Mouse (Mus musculus): ENCODE measurements around the gene Neurl1b. TPM values are rescaled to one million over a fixed set of nuclear protein-coding genes. Genes with fewer than 3 reads are reported as not detected.

The Neurl1b gene
- polyA plus RNA-seq, 1 experiment from 2014 or later, result 6.0 TPM

- no peak overlapping the region for H3K4me3 ChIP-seq (ENCODE audit: low read depth, low read length)
- H3K36me3 ChIP-seq (ENCODE audit: control insufficient read depth, insufficient read depth, low read length), result no peaks in the 10 kb centered on the region
- no peaks in the 10 kb centered on the region for H3K9me3 ChIP-seq (ENCODE audit: control insufficient read depth, low read depth, low read length)
- H3K9ac ChIP-seq (replicated peaks; ENCODE audit: low read depth, low read length), result no peak overlapping the region
- WGBS, result 72% methylated on average over 3 of the region's 3 CpGs
- no peak overlapping the region for H3K4me2 ChIP-seq (replicated peaks; ENCODE audit: low read depth, low read length)
- 0 out of 2 replicates have a peak, but pooled peaks cover 3% of the 10 kb centered on the region for H3K4me1 ChIP-seq (ENCODE audit: control insufficient read depth, insufficient read depth, low read length)
- no peak for ATAC-seq (ENCODE audit: insufficient number of reproducible peaks, insufficient read depth, low FRiP score, low read depth)
- no peaks in the 10 kb centered on the region for H3K27me3 ChIP-seq (ENCODE audit: control insufficient read depth, insufficient read depth, low read length)
- no peak overlapping the region for H3K27ac ChIP-seq (ENCODE audit: low read length)
Observed at GRCm38 (mm10) chr17:26388106-26388505, 26.5 kb upstream of the Neurl1b start.

GRCm38 (mm10) chr17:26389241-26389640 is 25.4 kb upstream of the Neurl1b start:
- Histone ChIP-seq H3K9me3 (ENCODE audit: control insufficient read depth, low read depth, low read length) (no peaks in the 10 kb centered on the region), H3K4me1 (ENCODE audit: control insufficient read depth, insufficient read depth, low read length) (no peaks in the 10 kb centered on the region), H3K27ac (ENCODE audit: low read length) (no peak overlapping the region), H3K27me3 (ENCODE audit: control insufficient read depth, insufficient read depth, low read length) (no peaks in the 10 kb centered on the region), H3K36me3 (ENCODE audit: control insufficient read depth, insufficient read depth, low read length) (no peaks in the 10 kb centered on the region), H3K9ac (replicated peaks; ENCODE audit: low read depth, low read length) (no peak overlapping the region), H3K4me3 (ENCODE audit: low read depth, low read length) (no peak overlapping the region), H3K4me2 (replicated peaks; ENCODE audit: low read depth, low read length) (no peak overlapping the region)
- WGBS, result 82% methylated on average over 9 of the region's 9 CpGs
- no peak for ATAC-seq (ENCODE audit: insufficient number of reproducible peaks, insufficient read depth, low FRiP score, low read depth)

GRCm38 (mm10) chr17:26390666-26391065 is 24.0 kb upstream of the Neurl1b start:
- Histone ChIP-seq H3K4me3 (ENCODE audit: low read depth, low read length) (no peak overlapping the region), H3K4me2 (replicated peaks; ENCODE audit: low read depth, low read length) (no peak overlapping the region), H3K27me3 (ENCODE audit: control insufficient read depth, insufficient read depth, low read length) (no peaks in the 10 kb centered on the region), H3K4me1 (ENCODE audit: control insufficient read depth, insufficient read depth, low read length) (no peaks in the 10 kb centered on the region), H3K36me3 (ENCODE audit: control insufficient read depth, insufficient read depth, low read length) (no peaks in the 10 kb centered on the region), H3K9me3 (ENCODE audit: control insufficient read depth, low read depth, low read length) (no peaks in the 10 kb centered on the region), H3K27ac (ENCODE audit: low read length) (no peak overlapping the region), H3K9ac (replicated peaks; ENCODE audit: low read depth, low read length) (no peak overlapping the region)
- ATAC-seq (ENCODE audit: insufficient number of reproducible peaks, insufficient read depth, low FRiP score, low read depth), result no peak
- WGBS, result 60% methylated on average over 5 of the region's 5 CpGs

GRCm38 (mm10) chr17:26392355-26392754 is 22.3 kb upstream of the Neurl1b start:
- H3K4me3 ChIP-seq (ENCODE audit: low read depth, low read length), result no peak overlapping the region
- no peak overlapping the region for H3K4me2 ChIP-seq (replicated peaks; ENCODE audit: low read depth, low read length)
- H3K27me3 ChIP-seq (ENCODE audit: control insufficient read depth, insufficient read depth, low read length), result no peaks in the 10 kb centered on the region
- no peaks in the 10 kb centered on the region for H3K36me3 ChIP-seq (ENCODE audit: control insufficient read depth, insufficient read depth, low read length)
- H3K27ac ChIP-seq (ENCODE audit: low read length), result no peak overlapping the region
- no peaks in the 10 kb centered on the region for H3K4me1 ChIP-seq (ENCODE audit: control insufficient read depth, insufficient read depth, low read length)
- 78% methylated on average over 7 of the region's 7 CpGs for WGBS
- ATAC-seq (ENCODE audit: insufficient number of reproducible peaks, insufficient read depth, low FRiP score, low read depth), result no peak
- no peak overlapping the region for H3K9ac ChIP-seq (replicated peaks; ENCODE audit: low read depth, low read length)
- H3K9me3 ChIP-seq (ENCODE audit: control insufficient read depth, low read depth, low read length), result no peaks in the 10 kb centered on the region

GRCm38 (mm10) chr17:26396765-26397164 is 17.9 kb upstream of the Neurl1b start:
- no peaks in the 10 kb centered on the region for H3K4me1 ChIP-seq (ENCODE audit: control insufficient read depth, insufficient read depth, low read length)
- no peak for ATAC-seq (ENCODE audit: insufficient number of reproducible peaks, insufficient read depth, low FRiP score, low read depth)
- H3K36me3 ChIP-seq (ENCODE audit: control insufficient read depth, insufficient read depth, low read length), result no peaks in the 10 kb centered on the region
- no peaks in the 10 kb centered on the region for H3K9me3 ChIP-seq (ENCODE audit: control insufficient read depth, low read depth, low read length)
- H3K9ac ChIP-seq (replicated peaks; ENCODE audit: low read depth, low read length), result no peak overlapping the region
- no peaks in the 10 kb centered on the region for H3K27me3 ChIP-seq (ENCODE audit: control insufficient read depth, insufficient read depth, low read length)
- WGBS, result 38% methylated on average over 3 of the region's 3 CpGs
- peak overlapping the region; percentile 56; the same call in 1 of the 2 replicates for H3K27ac ChIP-seq (ENCODE audit: low read length)
- H3K4me2 ChIP-seq (replicated peaks; ENCODE audit: low read depth, low read length), result no peak overlapping the region
- H3K4me3 ChIP-seq (ENCODE audit: low read depth, low read length), result no peak overlapping the region

- Histone ChIP-seq H3K4me3 (ENCODE audit: low read depth, low read length) (no peak overlapping the region), H3K9me3 (ENCODE audit: control insufficient read depth, low read depth, low read length) (no peaks in the 10 kb centered on the region), H3K27me3 (ENCODE audit: control insufficient read depth, insufficient read depth, low read length) (no peaks in the 10 kb centered on the region), H3K27ac (ENCODE audit: low read length) (no peak overlapping the region; the same call in 1 of the 2 replicates), H3K4me1 (ENCODE audit: control insufficient read depth, insufficient read depth, low read length) (no peaks in the 10 kb centered on the region), H3K9ac (replicated peaks; ENCODE audit: low read depth, low read length) (no peak overlapping the region), H3K36me3 (ENCODE audit: control insufficient read depth, insufficient read depth, low read length) (no peaks in the 10 kb centered on the region), H3K4me2 (replicated peaks; ENCODE audit: low read depth, low read length) (no peak overlapping the region)
- WGBS, result 21% methylated on average over 6 of the region's 6 CpGs
- peak; percentile 46; the same call in 1 of the 2 replicates for ATAC-seq (ENCODE audit: insufficient number of reproducible peaks, insufficient read depth, low FRiP score, low read depth)
Observed at GRCm38 (mm10) chr17:26397339-26397738, 17.3 kb upstream of the Neurl1b start.

GRCm38 (mm10) chr17:26405340-26406100 is 9.1 kb upstream of the Neurl1b start:
- no peak for ATAC-seq (ENCODE audit: insufficient number of reproducible peaks, insufficient read depth, low FRiP score, low read depth)
- Histone ChIP-seq H3K27ac (ENCODE audit: low read length) (no peak overlapping the region), H3K9ac (replicated peaks; ENCODE audit: low read depth, low read length) (no peak overlapping the region), H3K4me2 (replicated peaks; ENCODE audit: low read depth, low read length) (no peak overlapping the region), H3K9me3 (ENCODE audit: control insufficient read depth, low read depth, low read length) (no peaks in the 10 kb centered on the region), H3K4me3 (ENCODE audit: low read depth, low read length) (no peak overlapping the region), H3K4me1 (ENCODE audit: control insufficient read depth, insufficient read depth, low read length) (no peaks in the 10 kb centered on the region), H3K36me3 (ENCODE audit: control insufficient read depth, insufficient read depth, low read length) (no peaks in the 10 kb centered on the region), H3K27me3 (ENCODE audit: control insufficient read depth, insufficient read depth, low read length) (no peaks in the 10 kb centered on the region)
- WGBS, result 75% methylated on average over 10 of the region's 10 CpGs

GRCm38 (mm10) chr17:26412967-26413366 is 1.7 kb upstream of the Neurl1b start:
- Histone ChIP-seq H3K27ac (ENCODE audit: low read length) (no peak overlapping the region), H3K9ac (replicated peaks; ENCODE audit: low read depth, low read length) (no peak overlapping the region), H3K4me1 (ENCODE audit: control insufficient read depth, insufficient read depth, low read length) (peaks cover 7% of the 10 kb centered on the region; the same call in 1 of the 2 replicates), H3K4me2 (replicated peaks; ENCODE audit: low read depth, low read length) (no peak overlapping the region), H3K27me3 (ENCODE audit: control insufficient read depth, insufficient read depth, low read length) (no peaks in the 10 kb centered on the region), H3K4me3 (ENCODE audit: low read depth, low read length) (no peak overlapping the region), H3K36me3 (ENCODE audit: control insufficient read depth, insufficient read depth, low read length) (no peaks in the 10 kb centered on the region), H3K9me3 (ENCODE audit: control insufficient read depth, low read depth, low read length) (no peaks in the 10 kb centered on the region)
- no peak for ATAC-seq (ENCODE audit: insufficient number of reproducible peaks, insufficient read depth, low FRiP score, low read depth)
- WGBS, result 76% methylated on average over 5 of the region's 5 CpGs

- peaks cover 7% of the 10 kb centered on the region; the same call in 1 of the 2 replicates for H3K4me1 ChIP-seq (ENCODE audit: control insufficient read depth, insufficient read depth, low read length)
- H3K9ac ChIP-seq (replicated peaks; ENCODE audit: low read depth, low read length), result peak overlapping the region; percentile 81
- no peaks in the 10 kb centered on the region for H3K27me3 ChIP-seq (ENCODE audit: control insufficient read depth, insufficient read depth, low read length)
- H3K36me3 ChIP-seq (ENCODE audit: control insufficient read depth, insufficient read depth, low read length), result no peaks in the 10 kb centered on the region
- WGBS, result 6% methylated on average over 5 of the region's 5 CpGs
- no peak overlapping the region for H3K27ac ChIP-seq (ENCODE audit: low read length)
- ATAC-seq (ENCODE audit: insufficient number of reproducible peaks, insufficient read depth, low FRiP score, low read depth), result peak; percentile 16; the same call in 1 of the 2 replicates
- H3K9me3 ChIP-seq (ENCODE audit: control insufficient read depth, low read depth, low read length), result no peaks in the 10 kb centered on the region
- H3K4me2 ChIP-seq (replicated peaks; ENCODE audit: low read depth, low read length), result peak overlapping the region; percentile 93
- peak overlapping the region; percentile 82 for H3K4me3 ChIP-seq (ENCODE audit: low read depth, low read length)
Observed at GRCm38 (mm10) chr17:26414184-26414522, 476 bp upstream of the Neurl1b start.

Measured in stomach, embryonic 14.5 days (tissue).